Mouse (Mus musculus) cerebellum, adult 2 months (tissue): ENCODE results near the gene Ttc9b. TPM values are rescaled to one million over a fixed set of nuclear protein-coding genes. Genes with fewer than 3 reads are reported as not detected.

Source experiments
- DNase-seq, 2 experiments: peaks; one replicate each; pipeline ENCODE4 v3.0.0; 2021
- H3K27ac ChIP-seq: fragments of 200-500 bp; 2 replicates; pipeline ENCODE4 v1.5.1; 2012; ENCODE audit warnings: low read length, control low read depth, inconsistent platforms; ENCODE audit not compliant: insufficient read depth
- H3K27me3 ChIP-seq: fragments of 200-500 bp; 2 replicates; pipeline ENCODE4 v1.6.1; 2012; ENCODE audit warnings: inconsistent platforms, mild to moderate bottlenecking, low read length, moderate library complexity; ENCODE audit not compliant: control insufficient read depth, insufficient read depth
- H3K4me1 ChIP-seq: fragments of 200-500 bp; 2 replicates; pipeline ENCODE4 v1.6.1; 2011; ENCODE audit warnings: low read length; ENCODE audit not compliant: control insufficient read depth, insufficient read depth
- H3K4me3 ChIP-seq: fragments of 200-500 bp; replicated peaks from 2 replicates; pipeline ENCODE3; 2011; ENCODE audit warnings: mild to moderate bottlenecking, low read depth, low read length, control low read depth; ENCODE audit not compliant: insufficient read depth
- CTCF ChIP-seq: fragments of 200-500 bp; IDR thresholded peaks from 2 replicates; pipeline ENCODE4 v1.5.1; 2011; ENCODE audit warnings: low read depth, mild to moderate bottlenecking, control low read depth, low read length, moderate library complexity, borderline replicate concordance; ENCODE audit not compliant: insufficient read depth
- POLR2A ChIP-seq: fragments of 200-500 bp; IDR thresholded peaks from 2 replicates; pipeline ENCODE4 v1.6.1; 2011; ENCODE audit warnings: low read length, control low read depth, borderline replicate concordance; ENCODE audit not compliant: insufficient read depth
- WGBS: fragments of 180-500 bp; shearing (Covaris S2); methylation state at CpG from one replicate; pipeline ENCODE4 v1.1.7; 2018; 5-methylcytosine and 5-hydroxymethylcytosine counted together
- polyA plus RNA-seq: library from polyadenylated mRNA; depleted of rRNA; stranded (reverse); fragments of >200 nt; gene quantifications from 2 replicates; pipeline ENCODE4 v1.2.3, GENCODE M21; 2012; rRNA removed

Ttc9b gene
- polyA plus RNA-seq, 1 experiment: 62.2 TPM

DNA sequence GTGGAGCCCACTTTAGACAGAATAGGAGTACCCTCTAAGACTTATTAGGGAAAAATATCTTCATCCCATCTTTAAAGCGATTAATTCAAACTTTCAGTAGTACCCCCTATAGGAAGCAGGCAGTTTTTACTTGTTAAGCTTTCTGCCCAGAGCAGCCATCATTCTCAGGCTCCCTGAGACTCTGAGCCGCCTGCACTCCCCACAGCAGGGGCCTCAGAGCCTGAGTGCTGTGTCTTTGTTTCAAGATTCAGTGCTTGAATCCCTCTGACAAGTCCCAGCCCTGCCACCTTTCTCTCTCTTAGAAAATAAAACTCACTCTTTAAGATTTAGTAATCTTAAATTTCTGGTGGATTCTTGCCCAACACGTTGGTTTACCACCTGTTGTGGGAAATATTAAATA is 43.0 kb downstream of the Ttc9b start:
- Histone ChIP-seq H3K4me3 (no peak overlapping the region), H3K4me1 (no peaks in the 10 kb centered on the region), H3K27me3 (no peaks in the 10 kb centered on the region), H3K27ac (no peak overlapping the region)
- DNase-seq: no peak
- 45% methylated on average over 3 of the region's 3 CpGs for WGBS
- TF ChIP-seq POLR2A (no peak), CTCF (no peak)

Other genes starting within 250 kb of the Ttc9b start
- gene Sptbn4, start 206.2 kb upstream of the Ttc9b start, polyA plus RNA-seq: 171 and 177 TPM in 2 replicates
- 24.2 and 25.2 TPM in 2 replicates for gene Blvrb, start 205.9 kb upstream of the Ttc9b start, polyA plus RNA-seq
- 8.1 and 8.9 TPM in 2 replicates for gene Sertad3, start 180.1 kb upstream of the Ttc9b start, polyA plus RNA-seq
- gene Sertad1, start 167.0 kb upstream of the Ttc9b start, polyA plus RNA-seq: 17.4 and 17.9 TPM in 2 replicates
- gene Prx, start 154.6 kb upstream of the Ttc9b start, polyA plus RNA-seq: 0.34 and 0.43 TPM in 2 replicates
- 0.20 and 0.21 TPM in 2 replicates for gene Hipk4, start 130.6 kb upstream of the Ttc9b start, polyA plus RNA-seq
- 220 and 242 TPM in 2 replicates for gene Pld3, start 100.7 kb upstream of the Ttc9b start, polyA plus RNA-seq
- gene 2310022A10Rik, start 100.7 kb upstream of the Ttc9b start, polyA plus RNA-seq: 45.7 and 46.2 TPM in 2 replicates
- gene Akt2, start 62.4 kb upstream of the Ttc9b start, polyA plus RNA-seq: 106 and 119 TPM in 2 replicates
- 96.7 and 99.4 TPM in 2 replicates for gene Map3k10, start 20.7 kb downstream of the Ttc9b start, polyA plus RNA-seq
- 4.3 and 4.6 TPM in 2 replicates for gene Zfp607b, start 35.4 kb downstream of the Ttc9b start, polyA plus RNA-seq
- 15.8 and 16.3 TPM in 2 replicates for gene Zfp60, start 77.5 kb downstream of the Ttc9b start, polyA plus RNA-seq
- gene Zfp626, start 153.3 kb downstream of the Ttc9b start, polyA plus RNA-seq: 3.7 and 3.9 TPM in 2 replicates
- 4.0 and 4.4 TPM in 2 replicates for gene Zfp59, start 184.7 kb downstream of the Ttc9b start, polyA plus RNA-seq
- gene Zfp607a, start 203.6 kb downstream of the Ttc9b start, polyA plus RNA-seq: 0.62 and 0.70 TPM in 2 replicates